Mouse (Mus musculus): Measurements from ENCODE around the gene Mrps35. TPM values are rescaled to one million over a fixed set of nuclear protein-coding genes. Genes with fewer than 3 reads are reported as not detected.
A peak's percentile ranks its signal among the peaks of the same experiment; 100 is the strongest.

The Mrps35 gene
- polyA plus RNA-seq, 1 experiment from 2014 or later = 182 TPM

DNA sequence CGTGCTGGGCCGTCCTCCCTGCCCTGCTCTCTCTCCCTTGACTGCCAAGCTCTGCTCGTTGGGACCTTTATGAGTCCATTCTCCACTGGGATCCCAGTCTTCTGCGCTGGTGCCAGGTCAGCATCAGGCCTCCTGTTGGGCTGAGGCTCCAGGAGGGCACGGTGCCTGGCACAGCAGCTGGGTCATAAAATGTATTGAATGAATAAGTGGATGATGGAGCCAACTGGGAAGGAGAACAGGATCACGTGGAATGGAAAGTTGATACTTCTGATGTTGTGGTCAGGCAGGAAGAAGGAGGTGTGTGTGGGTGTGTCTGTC, 22.3 kb downstream of the Mrps35 start:
- no peaks in the 10 kb centered on the region for H3K4me1 ChIP-seq (ENCODE audit: control insufficient read depth, insufficient read depth, low read length)
- 78% methylated on average over 6 of the region's 6 CpGs for WGBS
- H3K4me3 ChIP-seq (ENCODE audit: low read length) = no peak overlapping the region
- no peaks in the 10 kb centered on the region for H3K9me3 ChIP-seq (ENCODE audit: control insufficient read depth, low read length)
- H3K9ac ChIP-seq (ENCODE audit: low read depth, low read length) = no peak overlapping the region
- H3K36me3 ChIP-seq (ENCODE audit: control insufficient read depth, insufficient read depth, low read length) = peaks cover 8% of the 10 kb centered on the region; the same call in 1 of the 2 replicates
- no peak overlapping the region for H3K4me2 ChIP-seq (ENCODE audit: low read depth, low read length)
- no peak; the same call in 1 of the 2 replicates for ATAC-seq
- H3K27me3 ChIP-seq (replicated peaks; ENCODE audit: control insufficient read depth, insufficient read depth, low read length) = no peaks in the 10 kb centered on the region
- peak overlapping the region; percentile 26; the same call in 1 of the 2 replicates for H3K27ac ChIP-seq (ENCODE audit: low read length)

DNA sequence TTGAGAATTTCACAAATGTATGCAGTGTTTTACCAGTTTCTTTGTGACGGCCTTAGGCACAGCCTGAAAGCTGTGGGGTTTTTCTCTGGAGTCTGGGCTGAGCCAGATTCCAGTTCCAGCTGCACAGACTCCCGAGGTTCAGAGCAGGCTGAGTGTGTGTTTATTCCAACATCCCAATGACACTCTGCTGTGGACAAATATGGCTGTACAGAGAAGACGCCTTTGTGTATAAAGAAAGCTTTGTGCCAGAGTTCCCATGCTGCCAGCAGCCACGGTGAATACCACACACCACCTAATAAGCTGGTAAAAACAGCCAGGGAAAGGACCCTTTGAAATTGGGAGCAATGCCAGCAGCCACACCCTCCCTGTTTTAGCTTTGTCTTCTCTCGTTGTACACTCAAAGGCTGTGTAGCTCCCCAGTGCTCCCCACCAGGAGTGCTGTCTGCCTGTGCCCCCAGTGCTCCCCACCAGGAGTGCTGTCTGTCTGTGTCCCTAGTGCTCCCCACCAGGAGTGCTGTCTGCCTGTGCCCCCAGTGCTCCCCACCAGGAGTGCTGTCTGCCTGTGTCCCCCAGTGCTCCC, 33.3 kb downstream of the Mrps35 start:
- WGBS = 43% methylated on average over 5 of the region's 5 CpGs
- H3K27ac ChIP-seq (ENCODE audit: low read length) = 0 out of 2 replicates have a peak overlapping the region, but pooled peaks have one; percentile 53
- H3K4me2 ChIP-seq (ENCODE audit: low read depth, low read length) = no peak overlapping the region
- no peaks in the 10 kb centered on the region for H3K27me3 ChIP-seq (replicated peaks; ENCODE audit: control insufficient read depth, insufficient read depth, low read length)
- H3K4me3 ChIP-seq (ENCODE audit: low read length) = no peak overlapping the region
- H3K9ac ChIP-seq (ENCODE audit: low read depth, low read length) = no peak overlapping the region
- H3K9me3 ChIP-seq (ENCODE audit: control insufficient read depth, low read length) = no peaks in the 10 kb centered on the region
- no peaks in the 10 kb centered on the region for H3K36me3 ChIP-seq (ENCODE audit: control insufficient read depth, insufficient read depth, low read length)
- ATAC-seq = peak; percentile 68
- no peaks in the 10 kb centered on the region for H3K4me1 ChIP-seq (ENCODE audit: control insufficient read depth, insufficient read depth, low read length)

DNA sequence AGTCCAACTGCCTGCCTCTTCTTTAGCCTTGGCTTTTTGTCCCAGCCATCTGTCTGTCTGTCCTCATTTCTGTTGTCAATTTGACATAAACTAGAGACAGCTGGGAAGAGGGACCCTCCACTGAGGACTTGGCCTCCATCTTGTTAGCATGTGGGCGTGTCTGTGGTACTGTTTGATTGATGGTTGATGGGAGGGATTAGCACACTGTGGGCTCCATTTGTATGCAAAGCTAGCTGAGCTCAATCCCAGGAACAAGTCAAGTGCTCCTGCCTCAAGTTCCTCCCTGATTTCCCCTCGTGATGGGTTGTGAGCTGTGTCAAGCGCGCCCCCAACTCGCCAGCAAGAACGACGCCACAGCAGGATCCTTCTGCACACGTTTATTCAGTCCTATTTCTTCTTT, 34.3 kb downstream of the Mrps35 start:
- no peaks in the 10 kb centered on the region for H3K27me3 ChIP-seq (replicated peaks; ENCODE audit: control insufficient read depth, insufficient read depth, low read length)
- no peak for ATAC-seq
- 81% methylated on average over 8 of the region's 8 CpGs for WGBS
- no peaks in the 10 kb centered on the region for H3K36me3 ChIP-seq (ENCODE audit: control insufficient read depth, insufficient read depth, low read length)
- no peak overlapping the region for H3K4me3 ChIP-seq (ENCODE audit: low read length)
- H3K9me3 ChIP-seq (ENCODE audit: control insufficient read depth, low read length) = no peaks in the 10 kb centered on the region
- no peak overlapping the region for H3K4me2 ChIP-seq (ENCODE audit: low read depth, low read length)
- H3K27ac ChIP-seq (ENCODE audit: low read length) = no peak overlapping the region
- H3K4me1 ChIP-seq (ENCODE audit: control insufficient read depth, insufficient read depth, low read length) = no peaks in the 10 kb centered on the region
- no peak overlapping the region for H3K9ac ChIP-seq (ENCODE audit: low read depth, low read length)

DNA sequence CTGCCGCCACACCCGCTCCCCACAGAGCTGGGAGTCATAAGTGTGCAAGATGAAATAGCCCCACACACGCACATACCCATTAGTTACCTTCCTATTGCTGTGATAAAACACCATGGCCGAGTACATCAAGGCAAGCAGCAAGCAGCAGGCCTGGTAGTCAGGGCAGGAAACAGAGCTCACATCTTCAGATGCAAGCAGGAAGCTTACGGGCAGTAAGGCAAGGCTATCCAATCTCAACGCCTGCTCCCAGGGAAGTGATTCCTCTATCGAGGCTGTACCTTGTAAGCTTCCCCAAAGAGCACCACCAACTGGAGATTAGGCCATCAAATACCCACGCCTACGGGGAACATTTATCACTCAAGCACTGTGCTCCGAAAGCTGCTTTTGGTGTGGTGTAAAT, 37.4 kb downstream of the Mrps35 start:
- Histone ChIP-seq H3K27ac (ENCODE audit: low read length) (no peak overlapping the region), H3K9ac (ENCODE audit: low read depth, low read length) (no peak overlapping the region), H3K4me3 (ENCODE audit: low read length) (no peak overlapping the region), H3K9me3 (ENCODE audit: control insufficient read depth, low read length) (no peaks in the 10 kb centered on the region), H3K27me3 (replicated peaks; ENCODE audit: control insufficient read depth, insufficient read depth, low read length) (no peaks in the 10 kb centered on the region), H3K4me2 (ENCODE audit: low read depth, low read length) (no peak overlapping the region), H3K4me1 (ENCODE audit: control insufficient read depth, insufficient read depth, low read length) (no peaks in the 10 kb centered on the region), H3K36me3 (ENCODE audit: control insufficient read depth, insufficient read depth, low read length) (no peaks in the 10 kb centered on the region)
- no peak for ATAC-seq
- 91% methylated on average over 10 of the region's 10 CpGs for WGBS

DNA sequence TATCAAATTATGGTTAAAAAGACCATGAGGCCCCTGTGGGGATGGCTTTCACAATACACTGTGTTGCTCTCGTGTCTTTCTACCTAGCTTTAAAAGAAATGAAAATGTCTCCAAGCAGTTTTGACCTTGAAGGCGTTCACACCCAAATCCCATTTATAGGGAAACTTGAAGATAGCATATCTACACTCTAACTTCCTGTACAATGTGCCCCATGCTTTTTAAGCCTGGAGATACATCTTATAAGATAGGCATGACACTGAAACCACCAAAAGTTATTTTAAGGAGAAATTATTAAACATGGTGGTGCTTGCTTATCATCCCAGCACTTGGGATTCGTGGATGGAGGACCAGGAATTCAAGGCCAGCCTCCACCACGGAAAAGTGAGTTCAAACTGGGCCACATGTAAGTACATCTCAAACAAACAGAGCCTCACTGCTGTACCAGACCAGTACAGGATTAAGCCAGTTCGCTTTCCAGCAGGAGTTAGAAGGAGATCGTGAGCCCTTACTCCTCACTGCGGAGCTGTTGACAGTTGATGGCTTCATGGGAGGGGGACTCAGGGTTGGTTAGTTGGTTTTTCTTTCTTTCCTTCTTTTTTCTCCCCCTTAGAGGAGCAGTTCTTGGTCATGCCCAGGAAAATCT, 43.0 kb downstream of the Mrps35 start:
- Histone ChIP-seq H3K27ac (ENCODE audit: low read length) (no peak overlapping the region), H3K9me3 (ENCODE audit: control insufficient read depth, low read length) (no peaks in the 10 kb centered on the region), H3K36me3 (ENCODE audit: control insufficient read depth, insufficient read depth, low read length) (no peaks in the 10 kb centered on the region), H3K27me3 (replicated peaks; ENCODE audit: control insufficient read depth, insufficient read depth, low read length) (no peaks in the 10 kb centered on the region), H3K4me3 (ENCODE audit: low read length) (no peak overlapping the region), H3K9ac (ENCODE audit: low read depth, low read length) (no peak overlapping the region), H3K4me1 (ENCODE audit: control insufficient read depth, insufficient read depth, low read length) (peaks cover 6% of the 10 kb centered on the region; the same call in 1 of the 2 replicates), H3K4me2 (ENCODE audit: low read depth, low read length) (no peak overlapping the region)
- no peak for ATAC-seq
- 63% methylated on average over 7 of the region's 7 CpGs for WGBS

GRCm38 (mm10) chr6:147086594-147087225, 44.1 kb downstream of the Mrps35 start, which contains the start of gene Mansc4:
TSS of gene Mansc4 (minus strand) at chr6:147087032.
- Histone ChIP-seq H3K9ac (ENCODE audit: low read depth, low read length) (peak within 1 kb of the TSS; percentile 48), H3K4me3 (ENCODE audit: low read length) (peak within 1 kb of the TSS; percentile 21; the same call in 1 of the 2 replicates), H3K27me3 (replicated peaks; ENCODE audit: control insufficient read depth, insufficient read depth, low read length) (no peaks in the 10 kb centered on the region), H3K27ac (ENCODE audit: low read length) (peak within 1 kb of the TSS; percentile 72), H3K4me1 (ENCODE audit: control insufficient read depth, insufficient read depth, low read length) (peaks cover 10% of the 10 kb centered on the region; the same call in 1 of the 2 replicates), H3K9me3 (ENCODE audit: control insufficient read depth, low read length) (no peaks in the 10 kb centered on the region), H3K36me3 (ENCODE audit: control insufficient read depth, insufficient read depth, low read length) (no peaks in the 10 kb centered on the region), H3K4me2 (ENCODE audit: low read depth, low read length) (peak within 1 kb of the TSS; percentile 40)
- WGBS = 15% methylated on average over 20 of the region's 20 CpGs
- peak; percentile 9; the same call in 1 of the 2 replicates for ATAC-seq

DNA sequence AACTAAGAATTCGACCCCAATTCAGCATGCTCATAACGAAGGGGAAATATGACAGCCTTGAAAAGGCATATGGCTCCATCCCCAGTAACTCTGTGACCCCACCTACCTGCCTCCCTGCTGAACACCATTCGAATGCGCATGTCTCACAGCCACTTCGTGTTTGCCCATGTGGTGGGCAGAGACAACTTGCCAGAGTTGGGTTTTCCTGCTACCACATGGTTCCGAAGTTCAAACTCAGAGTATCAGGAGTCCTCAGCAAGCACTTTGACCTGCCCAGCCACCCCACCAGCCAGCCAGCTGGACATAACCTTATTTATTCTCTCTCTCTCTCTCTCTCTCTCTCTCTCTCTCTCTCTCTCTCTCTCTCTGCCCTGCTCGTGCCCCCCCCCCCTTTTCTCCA, 45.2 kb downstream of the Mrps35 start:
- 50% methylated on average over 7 of the region's 7 CpGs for WGBS
- Histone ChIP-seq H3K27ac (ENCODE audit: low read length) (no peak overlapping the region), H3K4me3 (ENCODE audit: low read length) (no peak overlapping the region), H3K4me1 (ENCODE audit: control insufficient read depth, insufficient read depth, low read length) (peaks cover 16% of the 10 kb centered on the region), H3K9ac (ENCODE audit: low read depth, low read length) (no peak overlapping the region), H3K27me3 (replicated peaks; ENCODE audit: control insufficient read depth, insufficient read depth, low read length) (no peaks in the 10 kb centered on the region), H3K4me2 (ENCODE audit: low read depth, low read length) (no peak overlapping the region), H3K36me3 (ENCODE audit: control insufficient read depth, insufficient read depth, low read length) (no peaks in the 10 kb centered on the region), H3K9me3 (ENCODE audit: control insufficient read depth, low read length) (no peaks in the 10 kb centered on the region)
- ATAC-seq = no peak

DNA sequence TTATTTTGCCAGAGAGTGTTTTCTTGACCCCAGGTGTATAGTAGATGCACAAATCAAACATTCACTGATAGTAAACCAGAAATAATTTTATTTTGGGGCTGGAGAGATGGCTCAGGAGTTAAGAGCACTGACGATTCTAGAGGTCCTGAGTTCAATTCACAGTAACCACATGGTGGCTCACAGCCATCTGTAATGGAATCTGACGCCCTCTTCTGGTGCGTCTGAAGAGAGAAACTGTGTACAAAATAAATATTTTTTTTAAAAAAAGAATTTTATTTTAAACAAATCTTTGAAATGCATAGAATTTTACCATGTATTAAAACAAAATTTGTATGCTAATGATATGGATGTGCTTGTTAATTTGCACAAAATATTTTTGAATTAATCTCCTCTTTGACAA, 46.0 kb downstream of the Mrps35 start:
- no peak for ATAC-seq
- WGBS = 83% methylated on average over 3 of the region's 3 CpGs

GRCm38 (mm10) chr6:147090191-147090590, 47.6 kb downstream of the Mrps35 start:
- H3K9me3 ChIP-seq (ENCODE audit: control insufficient read depth, low read length) = no peaks in the 10 kb centered on the region
- H3K4me1 ChIP-seq (ENCODE audit: control insufficient read depth, insufficient read depth, low read length) = peaks cover 19% of the 10 kb centered on the region
- no peak overlapping the region for H3K9ac ChIP-seq (ENCODE audit: low read depth, low read length)
- no peaks in the 10 kb centered on the region for H3K36me3 ChIP-seq (ENCODE audit: control insufficient read depth, insufficient read depth, low read length)
- H3K4me3 ChIP-seq (ENCODE audit: low read length) = no peak overlapping the region
- H3K27ac ChIP-seq (ENCODE audit: low read length) = no peak overlapping the region
- no peak for ATAC-seq
- H3K4me2 ChIP-seq (ENCODE audit: low read depth, low read length) = no peak overlapping the region
- H3K27me3 ChIP-seq (replicated peaks; ENCODE audit: control insufficient read depth, insufficient read depth, low read length) = no peaks in the 10 kb centered on the region
- WGBS = 81% methylated on average over 5 of the region's 5 CpGs

More for the DNA sequence above, 46.0 kb downstream of the Mrps35 start:
- H3K4me1 ChIP-seq (ENCODE audit: control insufficient read depth, insufficient read depth, low read length) = peaks cover 19% of the 10 kb centered on the region
- H3K9me3 ChIP-seq (ENCODE audit: control insufficient read depth, low read length) = no peaks in the 10 kb centered on the region
- no peak overlapping the region for H3K4me2 ChIP-seq (ENCODE audit: low read depth, low read length)
- H3K27me3 ChIP-seq (replicated peaks; ENCODE audit: control insufficient read depth, insufficient read depth, low read length) = no peaks in the 10 kb centered on the region
- H3K9ac ChIP-seq (ENCODE audit: low read depth, low read length) = no peak overlapping the region
- no peaks in the 10 kb centered on the region for H3K36me3 ChIP-seq (ENCODE audit: control insufficient read depth, insufficient read depth, low read length)
- H3K27ac ChIP-seq (ENCODE audit: low read length) = no peak overlapping the region
- no peak overlapping the region for H3K4me3 ChIP-seq (ENCODE audit: low read length)
